Mouse (Mus musculus): ENCODE results near the gene Ffar3.
"Not testable (repeated sequence)": the region's sequence is repeated elsewhere in the genome, so short reads cannot be mapped to it uniquely, and the experiment has no call there.

Ffar3 gene

DNA sequence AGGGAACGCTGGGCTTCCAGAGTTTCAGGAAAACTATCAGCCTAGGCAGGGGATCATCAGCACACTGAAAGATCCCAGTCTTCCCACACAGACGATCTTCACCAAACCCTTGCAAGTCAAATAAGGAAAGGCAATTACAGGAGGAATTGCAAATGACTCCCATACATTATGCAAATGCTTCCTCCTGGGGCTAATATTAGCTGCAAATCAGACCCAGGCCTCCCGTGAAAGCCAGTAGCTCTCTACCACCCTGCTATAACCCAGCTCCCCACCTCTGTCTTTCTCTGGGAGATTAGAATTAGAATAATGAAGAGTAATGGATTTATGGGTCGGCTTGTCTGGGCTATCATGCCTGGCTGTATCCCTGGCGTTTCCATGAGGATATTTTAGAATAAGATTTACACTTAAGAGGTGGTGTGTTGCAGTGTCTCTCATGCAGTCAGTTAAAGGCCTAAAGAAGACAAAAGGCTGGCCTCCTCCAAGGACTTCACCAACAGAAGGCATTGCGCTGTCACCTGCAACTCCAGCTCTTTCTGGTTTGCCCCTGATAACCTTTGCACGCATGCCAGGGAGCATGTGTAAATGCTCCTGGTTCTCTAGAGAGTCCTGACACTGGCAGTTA is 11.2 kb downstream of the Ffar3 start:
- no peak for DNase-seq (ENCODE audit: low read depth)

DNA sequence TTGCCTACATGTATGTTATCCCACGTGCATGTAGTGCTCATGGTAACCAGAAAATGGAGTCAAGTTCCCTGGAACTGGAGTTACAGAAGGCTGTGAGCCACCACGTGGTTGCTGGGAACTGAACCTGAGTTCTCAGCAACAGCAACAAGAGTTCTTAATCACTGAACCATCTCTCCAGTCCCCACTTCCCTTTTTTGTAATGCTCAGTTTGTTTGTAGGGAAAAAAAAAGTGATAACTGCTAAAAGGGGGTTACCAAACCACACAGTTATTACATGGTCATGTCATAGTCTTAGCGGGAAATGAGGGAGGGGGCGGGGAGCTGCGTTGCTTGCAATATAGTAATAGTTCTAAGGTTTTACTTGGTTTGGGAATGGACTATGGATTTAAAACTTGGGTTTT is 13.9 kb downstream of the Ffar3 start:
- DNase-seq (ENCODE audit: low read depth), result no peak

DNA sequence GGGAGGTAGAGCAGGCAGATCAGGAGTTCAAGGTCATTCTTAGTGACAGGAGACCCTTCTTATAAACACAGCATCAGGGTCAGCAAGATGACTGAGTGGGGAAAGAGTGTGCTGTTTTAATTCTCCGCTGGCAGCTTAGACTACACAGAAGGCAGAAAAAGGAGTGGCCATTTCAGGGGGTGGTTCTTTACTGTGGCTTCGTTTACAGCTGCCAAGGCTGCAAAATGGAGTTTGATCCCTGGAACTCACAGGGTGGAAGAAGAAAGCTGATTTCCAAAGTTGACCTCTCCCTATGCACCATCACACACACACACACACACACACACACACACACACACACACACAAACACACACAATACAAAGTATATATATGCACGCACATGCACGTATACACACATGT is 14.6 kb downstream of the Ffar3 start:
- no peak for DNase-seq (ENCODE audit: low read depth)

DNA sequence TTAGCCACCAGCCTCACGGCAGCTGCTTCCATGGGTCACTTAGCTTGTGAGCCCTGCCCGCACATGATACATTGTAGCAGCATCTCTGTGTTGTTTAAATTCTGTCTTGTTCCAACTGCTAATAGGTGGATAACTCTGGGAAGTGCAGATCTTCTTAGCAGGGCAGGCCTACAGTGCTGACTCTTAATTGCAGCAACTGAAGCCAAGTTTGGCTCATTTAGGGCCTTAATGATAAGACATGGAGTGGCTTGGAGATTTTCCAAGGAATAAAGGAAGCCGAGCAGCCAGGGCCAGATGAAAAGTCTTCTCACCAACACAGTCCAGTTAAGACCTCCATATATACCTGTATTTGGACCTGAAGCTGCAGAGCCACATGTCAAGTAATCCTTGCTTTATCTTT is 15.7 kb downstream of the Ffar3 start:
- DNase-seq (ENCODE audit: low read depth), result no peak

DNA sequence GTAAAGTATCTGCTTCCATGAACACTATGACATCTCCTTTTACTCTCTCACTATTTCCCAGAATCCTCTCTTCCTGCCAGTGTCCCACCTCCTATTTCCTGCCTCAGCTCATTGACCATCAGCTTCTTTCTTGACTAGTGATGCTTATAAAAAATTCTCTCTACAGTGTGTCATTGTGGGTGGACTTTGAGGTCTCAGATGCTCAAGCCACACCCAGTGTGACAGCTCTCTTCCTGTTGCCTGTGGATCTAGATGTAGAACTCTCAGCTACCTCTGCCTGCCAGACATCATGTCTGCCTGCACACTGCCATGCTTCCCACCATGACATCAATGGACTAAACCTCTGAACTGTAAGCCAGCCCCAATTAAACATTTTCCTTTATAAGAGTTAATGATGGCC is 18.7 kb downstream of the Ffar3 start:
- no peak for DNase-seq (ENCODE audit: low read depth)

DNA sequence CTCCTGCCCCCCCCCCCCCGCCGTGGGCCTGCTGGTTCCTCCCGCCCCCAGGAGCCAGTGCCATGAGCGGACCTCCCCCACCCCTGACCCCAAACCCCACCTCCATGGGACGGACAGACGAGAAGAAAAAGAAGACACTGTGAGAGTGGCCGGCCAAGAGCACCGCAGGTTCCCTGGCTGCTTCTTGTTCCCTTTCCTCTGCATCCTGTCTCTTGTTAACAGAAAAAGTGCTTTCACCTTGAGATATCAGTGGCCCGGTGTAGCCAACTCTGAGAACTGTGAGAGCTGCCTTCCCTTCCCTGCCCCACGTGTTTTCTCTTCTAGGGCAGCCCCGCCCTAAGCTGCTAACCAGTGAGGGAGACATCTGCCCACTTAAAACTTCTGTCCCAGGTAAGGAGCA is 23.3 kb downstream of the Ffar3 start:
- not testable (repeated sequence) for DNase-seq (ENCODE audit: low read depth)

DNA sequence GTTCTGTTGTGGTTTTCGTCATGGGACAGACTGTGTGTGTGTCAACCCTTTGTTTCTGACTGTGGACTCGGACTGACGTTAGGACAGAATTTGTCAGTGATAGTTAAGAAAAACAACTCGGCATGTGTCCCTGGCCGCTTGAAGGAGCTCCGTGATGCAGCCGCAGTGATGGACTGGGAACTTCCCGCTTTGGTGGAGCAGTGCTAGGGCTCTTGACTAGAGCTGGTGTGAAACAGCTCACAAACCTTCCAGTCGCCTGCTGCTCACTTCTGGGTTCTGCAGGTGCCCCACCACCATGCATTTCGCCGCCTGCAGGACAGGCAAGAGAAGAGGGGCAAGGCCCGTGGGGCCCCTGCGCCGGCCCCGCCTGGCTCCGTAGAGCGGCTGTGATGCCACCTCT is 23.7 kb downstream of the Ffar3 start:
- DNase-seq (ENCODE audit: low read depth), result peak; percentile 36

DNA sequence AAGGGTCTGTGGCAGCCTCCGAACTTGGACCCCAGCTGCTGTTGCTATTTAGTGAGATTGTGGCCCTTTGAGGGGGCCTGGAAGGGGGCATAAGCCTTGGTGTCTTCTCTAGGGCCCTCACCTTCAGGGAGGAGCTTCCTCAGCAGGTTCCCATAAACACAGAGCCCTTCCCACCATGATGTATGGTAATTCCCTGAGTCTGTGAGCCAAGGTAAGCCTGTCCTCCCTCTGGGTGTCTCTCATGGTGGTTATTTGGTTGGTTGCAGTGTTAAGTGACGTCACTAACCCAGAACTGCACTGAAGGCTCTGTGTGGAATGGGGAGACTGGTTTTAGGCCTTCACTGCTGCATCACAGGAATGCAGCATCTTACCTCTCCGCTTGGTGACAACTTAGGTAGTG is 26.6 kb downstream of the Ffar3 start:
- no peak for DNase-seq (ENCODE audit: low read depth)

DNA sequence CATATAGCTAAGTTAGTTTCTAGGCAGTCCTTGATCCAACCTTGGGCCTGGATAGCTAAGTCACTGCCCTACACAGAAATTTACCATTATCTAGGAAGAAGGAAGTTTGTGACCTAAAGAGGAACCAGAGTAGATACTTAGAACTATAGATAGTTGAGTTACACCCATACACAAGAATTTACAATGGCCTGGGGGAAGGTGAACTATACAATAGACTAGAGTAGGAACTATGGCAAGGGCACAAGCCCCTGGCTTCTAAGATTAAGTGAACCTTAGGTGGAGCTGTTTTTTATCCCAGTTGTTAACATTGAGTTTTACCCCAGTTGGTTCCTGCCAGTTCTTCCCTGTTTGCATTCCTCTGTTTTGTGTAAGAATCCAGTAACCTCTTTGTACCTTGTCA is 27.1 kb downstream of the Ffar3 start:
- not testable (repeated sequence) for DNase-seq (ENCODE audit: low read depth)

DNA sequence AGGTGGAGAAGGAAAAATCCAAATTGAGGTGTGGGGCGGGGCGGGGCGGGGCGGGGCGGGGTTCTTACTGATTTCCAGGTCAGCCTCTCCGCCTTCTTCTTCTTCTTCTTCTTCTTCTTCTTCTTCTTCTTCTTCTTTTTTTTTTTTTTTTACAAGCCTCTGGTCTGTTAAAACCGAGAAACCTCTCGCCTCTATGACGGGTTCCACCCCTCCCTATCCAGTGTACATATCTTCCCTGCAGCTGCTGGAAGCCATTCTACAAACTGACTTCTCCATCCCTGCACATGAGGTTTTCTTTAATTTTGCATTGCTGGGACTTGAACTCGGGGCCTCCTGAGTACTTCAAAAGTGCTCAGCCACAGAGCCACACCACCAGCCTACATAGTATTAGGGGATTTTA is 29.3 kb downstream of the Ffar3 start:
- no peak for DNase-seq (ENCODE audit: low read depth)

DNA sequence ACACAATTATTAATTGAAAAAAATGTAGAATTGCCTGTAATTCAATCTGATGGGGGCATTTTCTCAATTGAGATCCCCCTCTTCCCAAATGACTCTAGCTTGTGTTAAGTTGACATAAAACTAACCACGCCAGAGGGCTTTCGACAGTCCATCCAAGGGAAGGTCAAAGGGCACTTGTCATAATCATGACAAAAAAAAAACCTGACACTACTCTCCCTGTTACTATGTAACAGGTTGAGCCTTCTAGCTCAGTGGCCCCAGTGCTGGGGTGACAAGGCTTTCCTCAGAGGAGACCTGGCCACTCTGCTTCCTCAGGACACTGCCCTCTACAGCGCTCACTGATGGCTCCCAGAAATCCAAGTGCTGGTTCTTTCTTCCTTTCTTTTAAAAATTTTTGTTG is 31.7 kb downstream of the Ffar3 start:
- DNase-seq (ENCODE audit: low read depth), result no peak

DNA sequence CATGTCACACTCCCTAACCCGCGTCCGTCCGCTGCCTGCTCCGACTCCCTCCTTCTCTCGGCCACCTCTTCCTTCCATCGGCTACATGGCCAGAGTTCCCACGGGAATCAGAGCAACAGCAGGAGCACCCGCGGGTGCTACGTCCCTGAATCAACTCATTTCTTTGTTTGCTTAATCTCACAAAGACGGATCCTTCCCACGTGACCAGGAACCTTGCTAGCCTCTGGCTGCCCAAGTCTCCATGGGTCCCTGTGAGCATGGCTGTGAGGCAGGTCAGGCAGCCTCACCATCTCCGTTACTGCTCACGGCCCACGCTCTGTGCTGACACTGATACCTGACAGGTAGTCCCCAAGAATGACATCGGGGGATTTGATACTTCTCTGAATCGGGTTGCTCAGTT is 32.3 kb downstream of the Ffar3 start, which contains the start of gene Ffar2:
Gene Ffar2, minus strand, starts transcription at position 101 of the 400 bp plus-strand sequence.
- DNase-seq (ENCODE audit: low read depth), result no peak

DNA sequence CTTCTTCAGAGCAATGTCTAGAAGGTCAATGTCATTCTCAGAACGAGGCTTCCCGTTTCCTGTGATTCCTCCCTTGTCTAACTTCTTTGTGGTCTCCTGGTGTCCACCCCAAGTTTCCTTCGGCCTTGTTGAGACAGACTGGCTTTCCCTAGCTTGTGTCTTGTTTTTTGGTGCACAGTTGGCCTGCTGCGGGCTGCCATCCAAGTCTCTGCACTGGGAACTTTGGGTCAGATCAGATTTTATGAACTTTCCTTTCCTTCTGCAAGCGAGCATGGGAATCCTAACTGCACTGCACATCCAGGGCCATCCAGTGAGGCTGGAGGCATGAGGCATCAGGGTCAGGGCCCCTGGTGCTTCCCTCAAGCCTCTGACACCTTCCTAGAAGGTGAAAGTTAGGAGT is 34.4 kb downstream of the Ffar3 start:
- DNase-seq (ENCODE audit: low read depth), result no peak

DNA sequence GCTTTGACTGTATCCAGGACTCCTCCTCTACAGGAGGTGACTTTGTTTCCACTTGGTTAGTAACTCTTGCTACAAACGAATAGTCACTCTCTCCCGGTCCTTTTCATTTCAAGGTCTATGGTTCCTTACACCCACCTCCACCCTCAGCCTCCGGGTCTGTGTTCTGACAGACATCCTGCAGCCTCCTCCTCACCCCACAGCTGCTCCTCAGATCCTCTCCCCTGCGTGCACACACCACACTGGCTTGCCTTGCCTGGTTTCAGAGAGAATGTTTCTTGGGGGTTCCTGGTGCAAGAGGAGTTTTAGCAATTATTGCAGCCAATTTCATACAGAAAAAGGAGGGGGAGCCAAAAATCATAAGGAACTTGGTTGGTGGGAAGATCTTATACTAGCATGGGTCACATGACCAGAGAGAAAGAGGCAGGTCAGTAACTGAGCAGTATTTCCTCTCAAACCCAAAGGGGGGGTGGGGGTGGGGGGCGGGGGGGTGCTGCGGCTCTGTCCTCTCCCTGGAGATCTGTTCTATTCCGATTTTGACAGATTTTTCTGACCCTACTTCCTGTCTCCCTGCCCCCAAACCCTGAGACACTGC is 35.0 kb downstream of the Ffar3 start:
- DNase-seq (ENCODE audit: low read depth), result peak; percentile 36

DNA sequence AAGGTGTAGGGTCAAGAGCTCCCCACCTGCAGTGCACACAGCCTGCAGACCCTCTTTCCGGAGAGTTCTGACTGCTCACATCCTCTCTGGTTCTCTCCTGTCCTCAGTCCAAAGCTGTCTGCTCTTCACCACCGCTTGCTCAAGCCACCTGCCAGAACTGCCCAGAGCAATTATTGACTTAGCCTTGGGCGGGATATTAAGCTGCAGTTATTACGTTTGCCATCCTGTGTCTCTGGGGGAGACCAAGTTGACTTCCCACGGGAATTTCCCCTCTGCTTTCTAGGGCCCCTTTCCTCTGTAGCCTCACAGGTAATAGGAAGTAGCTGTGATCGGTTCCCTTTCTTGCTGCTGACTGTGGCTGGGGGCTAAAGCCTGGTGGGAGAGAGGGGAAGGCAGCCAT is 35.8 kb downstream of the Ffar3 start:
- no peak for DNase-seq (ENCODE audit: low read depth)

DNA sequence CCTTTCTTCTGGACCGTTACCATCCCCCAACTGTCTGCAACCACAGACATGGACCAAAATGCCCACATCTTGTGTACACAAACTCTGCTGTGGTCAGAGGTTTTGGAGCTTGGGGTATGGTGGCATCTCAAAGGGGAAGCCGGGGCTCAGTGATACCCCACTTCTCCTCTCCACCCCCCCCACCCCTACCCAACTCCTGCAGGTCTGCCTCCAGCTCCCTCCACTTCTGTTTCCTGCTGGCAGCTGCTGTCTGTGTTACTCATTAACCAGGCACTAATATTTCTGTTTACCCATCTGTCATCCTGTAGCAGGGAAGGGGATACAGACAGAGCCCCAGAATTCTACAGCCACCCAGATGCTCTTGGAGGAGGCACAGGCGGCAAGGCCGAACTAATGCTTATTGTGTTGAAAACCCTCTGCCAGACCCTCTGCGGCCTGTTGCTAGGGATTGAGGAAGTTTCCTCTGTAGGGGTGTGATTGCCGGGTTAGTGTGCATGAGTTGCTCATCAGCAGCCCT is 43.6 kb downstream of the Ffar3 start:
- no peak for DNase-seq (ENCODE audit: low read depth)

DNA sequence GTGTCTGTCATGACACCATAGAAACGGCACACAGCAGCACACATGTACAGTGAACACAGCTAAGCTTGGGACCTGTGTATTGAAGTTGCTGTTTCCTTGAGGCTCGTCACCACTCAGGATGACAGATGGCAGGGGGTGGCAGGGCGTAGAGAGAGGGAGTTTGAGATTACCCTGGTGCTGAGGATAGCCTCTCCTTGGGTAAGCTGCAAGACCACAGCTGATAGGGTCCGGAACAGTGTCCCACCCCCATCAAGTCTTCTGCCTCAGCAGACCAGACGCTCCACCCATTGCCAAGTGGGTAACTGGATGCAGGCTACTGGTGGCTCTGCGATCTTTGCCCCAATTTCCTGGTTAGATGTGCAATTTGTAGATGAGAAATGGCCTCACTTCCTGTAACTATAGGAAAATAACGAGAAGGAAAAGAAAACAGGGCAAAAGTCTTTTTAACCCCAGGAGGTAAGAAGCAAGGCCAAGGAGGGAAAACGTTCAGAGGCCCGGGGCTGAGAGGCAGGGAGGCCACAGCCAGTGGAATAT is 44.2 kb downstream of the Ffar3 start:
- peak; percentile 23 for DNase-seq (ENCODE audit: low read depth)

DNA sequence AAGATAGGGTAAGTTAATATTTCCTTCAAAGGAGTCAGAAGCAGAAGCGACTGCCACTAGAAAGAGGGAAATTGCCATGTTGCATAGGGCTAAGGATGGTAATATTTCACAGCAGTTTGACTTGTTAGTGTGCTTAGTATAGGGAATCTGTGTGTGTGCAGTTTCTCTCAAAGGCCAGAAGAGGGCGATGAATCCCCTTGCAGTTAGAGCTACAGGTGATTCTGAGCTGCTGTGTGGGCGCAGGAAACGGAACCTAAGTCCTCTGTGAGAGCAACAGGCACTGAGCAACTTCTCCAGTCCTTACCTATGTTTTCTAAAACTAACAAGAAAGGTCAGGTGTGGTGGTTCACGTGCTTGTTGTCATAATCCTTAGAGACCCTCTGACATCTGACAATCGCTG is 45.7 kb downstream of the Ffar3 start:
- peak; percentile 35 for DNase-seq (ENCODE audit: low read depth)

DNA sequence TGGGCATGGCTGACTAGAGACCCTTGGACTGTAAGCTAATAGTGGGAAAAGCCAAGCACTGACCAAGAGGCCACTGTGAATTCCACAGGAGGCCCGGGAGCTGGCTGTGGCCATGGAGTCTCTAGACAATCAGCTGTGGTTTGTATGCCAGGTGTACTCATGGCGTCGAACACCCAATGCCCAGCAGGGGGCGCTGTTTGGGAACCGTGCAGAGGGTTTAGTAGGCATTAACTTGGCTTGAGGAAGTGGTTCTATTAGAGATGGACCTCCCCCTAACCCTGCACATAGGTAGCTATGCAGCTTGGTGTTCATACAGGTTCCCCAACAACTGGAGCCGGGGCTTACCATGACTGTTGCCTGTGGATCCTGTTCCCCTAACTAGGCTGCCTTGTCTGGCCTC is 50.1 kb downstream of the Ffar3 start:
- DNase-seq (ENCODE audit: low read depth), result peak; percentile 67

Measured in naive thymus-derived CD4-positive, alpha-beta T cell, adult 2 months (primary cell).